Mouse (Mus musculus) embryonic fibroblast, embryonic 13.5 days (primary cell): ENCODE measurements around the gene Zfp616.

Experiments
- CTCF ChIP-seq: IDR thresholded peaks from 2 replicates; pipeline ENCODE4 v1.5.1; 2011; ENCODE audit warnings: mild to moderate bottlenecking, control low read depth, low read length, moderate library complexity, borderline replicate concordance; ENCODE audit not compliant: insufficient read depth
- POLR2A ChIP-seq: IDR thresholded peaks from 2 replicates; pipeline ENCODE4 v1.6.1; 2011; ENCODE audit warnings: low read depth, mild to moderate bottlenecking, control low read depth, low read length, moderate library complexity

GRCm38 (mm10) chr11:74051347-74051746, 18.4 kb upstream of the Zfp616 start:
- TF ChIP-seq POLR2A = no peak
- no peak for TF ChIP-seq CTCF
